Mouse (Mus musculus) neural tube, embryonic 12.5 days (tissue): ENCODE measurements around the gene Gm42688. TPM values are rescaled to one million over a fixed set of nuclear protein-coding genes. Genes with fewer than 3 reads are reported as not detected.

Experiments
- ATAC-seq: fragments of 200-750 bp; cut with Nextera tagmentation; 2 replicates; pipeline ENCODE4 v1.8.0; 2017; ENCODE audit warnings: low read depth, mild to moderate bottlenecking, moderate TSS enrichment, moderate library complexity; ENCODE audit not compliant: low FRiP score
- H3K27ac ChIP-seq: fragments of 300-500 bp; sonication (generic); 2 replicates; pipeline ENCODE4 v1.5.1; 2016
- H3K27me3 ChIP-seq: fragments of 300-500 bp; sonication (generic); replicated peaks from 2 replicates; pipeline ENCODE4 v1.6.1; 2016; ENCODE audit warnings: mild to moderate bottlenecking
- H3K36me3 ChIP-seq: fragments of 300-500 bp; sonication (generic); 2 replicates; pipeline ENCODE4 v1.6.1; 2016; ENCODE audit warnings: mild to moderate bottlenecking
- H3K4me1 ChIP-seq: fragments of 300-500 bp; sonication (generic); 2 replicates; pipeline ENCODE4 v1.6.1; 2016
- H3K4me2 ChIP-seq: fragments of 300-500 bp; sonication (generic); replicated peaks from 2 replicates; pipeline ENCODE4 v1.6.1; 2016; ENCODE audit warnings: mild to moderate bottlenecking
- H3K4me3 ChIP-seq: fragments of 300-500 bp; sonication (generic); 2 replicates; pipeline ENCODE4 v1.5.1; 2016
- H3K9ac ChIP-seq: fragments of 300-500 bp; sonication (generic); 2 replicates; pipeline ENCODE4 v1.6.1; 2016; ENCODE audit warnings: mild to moderate bottlenecking
- H3K9me3 ChIP-seq: fragments of 300-500 bp; sonication (generic); 2 replicates; pipeline ENCODE4 v1.6.1; 2016; ENCODE audit warnings: mild to moderate bottlenecking
- WGBS: fragments of 180-500 bp; shearing (Covaris S2); methylation state at CpG from one replicate; pipeline ENCODE4 v1.1.7; 2016; 5-methylcytosine and 5-hydroxymethylcytosine counted together
- polyA plus RNA-seq: library from polyadenylated mRNA; unstranded; fragments of >200 nt; fragmentation: Nextera tagmentation; extraction: Ambion mirVana; gene quantifications from 2 replicates; pipeline ENCODE4 v1.2.1, GENCODE M21; 2016

Gm42688 gene
- polyA plus RNA-seq, 1 experiment from 2014 or later: 4.8 TPM

GRCm38 (mm10) chr6:83087205-83087925 lies 14.1 kb upstream of the Gm42688 start:
- no peak overlapping the region for H3K9ac ChIP-seq

DNA sequence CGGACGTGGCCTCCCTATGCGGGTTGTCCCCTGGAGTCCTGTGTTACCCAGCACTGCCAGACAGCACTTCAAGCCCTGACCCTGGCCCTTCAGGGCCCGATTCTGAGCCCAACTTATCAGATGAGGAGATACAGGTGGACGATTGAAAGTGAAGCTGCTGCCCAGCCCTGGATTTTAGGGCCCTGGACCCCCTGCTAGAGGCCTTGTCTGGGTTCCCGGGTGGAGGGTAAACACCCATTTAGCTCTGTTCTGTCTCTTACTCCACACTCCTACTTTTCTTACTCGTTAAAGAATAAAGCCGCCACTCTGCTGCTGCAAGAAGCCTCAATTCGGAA lies 13.5 kb upstream of the Gm42688 start:
- WGBS: 6% methylated on average over 9 of the region's 9 CpGs
- Histone ChIP-seq H3K9ac (no peak overlapping the region), H3K4me2 (peak overlapping the region; percentile 45), H3K27me3 (peaks cover 75% of the 10 kb centered on the region), H3K9me3 (no peaks in the 10 kb centered on the region), H3K4me1 (peaks cover 16% of the 10 kb centered on the region), H3K36me3 (no peaks in the 10 kb centered on the region), H3K27ac (no peak overlapping the region), H3K4me3 (0 out of 2 replicates have a peak overlapping the region, but pooled peaks have one; percentile 16)
- ATAC-seq: no peak

More at GRCm38 (mm10) chr6:83087205-83087925, 14.1 kb upstream of the Gm42688 start:
- Histone ChIP-seq H3K9me3 (no peaks in the 10 kb centered on the region), H3K27ac (no peak overlapping the region), H3K27me3 (peaks cover 80% of the 10 kb centered on the region), H3K4me2 (peak overlapping the region; percentile 45), H3K4me3 (peak overlapping the region; percentile 16), H3K36me3 (no peaks in the 10 kb centered on the region; the same call in 1 of the 2 replicates), H3K4me1 (peaks cover 16% of the 10 kb centered on the region)
- ATAC-seq: no peak
- WGBS: 2% methylated on average over 47 of the region's 47 CpGs

GRCm38 (mm10) chr6:83092416-83093127 lies 8.8 kb upstream of the Gm42688 start:
- Histone ChIP-seq H3K9me3 (no peaks in the 10 kb centered on the region), H3K27me3 (peaks cover 29% of the 10 kb centered on the region), H3K4me2 (no peak overlapping the region), H3K36me3 (no peaks in the 10 kb centered on the region), H3K27ac (no peak overlapping the region), H3K4me1 (peaks cover 2% of the 10 kb centered on the region), H3K9ac (no peak overlapping the region), H3K4me3 (no peak overlapping the region)
- WGBS: 39% methylated on average over 6 of the region's 6 CpGs
- ATAC-seq: no peak

DNA sequence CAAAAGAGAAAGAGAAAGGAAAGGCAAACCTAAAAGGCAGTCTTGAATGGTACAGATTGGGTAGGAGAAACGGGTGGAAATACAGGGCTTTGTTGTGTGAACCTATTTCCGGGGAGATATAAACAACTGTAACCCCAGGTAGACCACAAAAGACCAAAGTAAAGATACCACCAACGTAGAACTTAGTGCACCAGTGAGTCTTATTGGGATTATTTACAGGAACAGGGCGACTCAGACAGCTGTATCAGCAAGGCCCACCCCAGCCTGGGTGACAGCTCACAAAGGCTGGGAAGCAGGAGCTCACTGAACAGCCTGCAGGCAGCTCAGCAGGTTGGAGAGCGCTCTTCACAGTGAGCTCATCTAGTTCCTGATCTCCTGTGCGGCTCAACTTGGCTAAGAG lies 5.4 kb upstream of the Gm42688 start:
- Histone ChIP-seq H3K4me2 (no peak overlapping the region), H3K27me3 (peaks cover 2% of the 10 kb centered on the region; the same call in 1 of the 2 replicates), H3K27ac (no peak overlapping the region), H3K36me3 (no peaks in the 10 kb centered on the region), H3K9me3 (no peaks in the 10 kb centered on the region), H3K9ac (no peak overlapping the region), H3K4me1 (no peaks in the 10 kb centered on the region), H3K4me3 (no peak overlapping the region)
- no peak for ATAC-seq
- 54% methylated on average over 6 of the region's 6 CpGs for WGBS

DNA sequence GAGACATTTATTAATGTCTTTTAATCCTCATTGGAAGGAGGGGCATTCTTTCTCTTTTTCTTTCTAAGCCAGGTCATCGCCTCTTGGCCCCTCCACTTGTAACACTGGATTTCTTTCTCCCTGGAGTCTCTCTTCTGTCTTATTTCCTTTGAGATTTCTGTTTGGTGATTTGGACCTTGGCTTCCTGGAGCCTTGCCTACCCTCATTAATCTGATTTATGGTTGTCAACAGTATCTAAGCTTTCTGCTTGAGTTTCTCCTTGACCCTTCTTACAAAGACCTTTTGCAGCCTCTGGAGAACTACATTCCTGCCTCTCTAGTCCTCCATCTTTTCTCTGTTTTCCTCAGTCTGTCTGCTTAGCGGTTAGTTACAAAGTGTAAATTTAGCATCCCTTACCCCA lies 3.0 kb upstream of the Gm42688 start:
- ATAC-seq: no peak
- Histone ChIP-seq H3K27me3 (peaks cover 3% of the 10 kb centered on the region; the same call in 1 of the 2 replicates), H3K9ac (no peak overlapping the region), H3K4me1 (peaks cover 16% of the 10 kb centered on the region), H3K4me3 (no peak overlapping the region), H3K27ac (no peak overlapping the region), H3K36me3 (no peaks in the 10 kb centered on the region), H3K4me2 (no peak overlapping the region), H3K9me3 (no peaks in the 10 kb centered on the region)
- 69% methylated on average over 2 of the region's 2 CpGs for WGBS

- Histone ChIP-seq H3K4me3 (peak overlapping the region; percentile 76), H3K4me1 (peaks cover 18% of the 10 kb centered on the region), H3K9me3 (no peaks in the 10 kb centered on the region), H3K27me3 (peaks cover 3% of the 10 kb centered on the region; the same call in 1 of the 2 replicates), H3K36me3 (peaks cover 3% of the 10 kb centered on the region; the same call in 1 of the 2 replicates), H3K9ac (peak overlapping the region; percentile 85), H3K27ac (peak overlapping the region; percentile 65; the same call in 1 of the 2 replicates), H3K4me2 (peak overlapping the region; percentile 99)
- ATAC-seq: peak; percentile 79
- under 1% methylated on average over 74 of the region's 74 CpGs for WGBS
These were observed 505 bp downstream of the Gm42688 start for GRCm38 (mm10) chr6:83101688-83102556.

GRCm38 (mm10) chr6:83103130-83103650 lies 1.8 kb downstream of the Gm42688 start:
- Histone ChIP-seq H3K4me1 (peaks cover 24% of the 10 kb centered on the region), H3K4me2 (peak overlapping the region; percentile 99), H3K27ac (no peak overlapping the region), H3K4me3 (no peak overlapping the region), H3K9me3 (no peaks in the 10 kb centered on the region), H3K9ac (peak overlapping the region; percentile 85), H3K27me3 (peaks cover 3% of the 10 kb centered on the region; the same call in 1 of the 2 replicates), H3K36me3 (peaks cover 7% of the 10 kb centered on the region; the same call in 1 of the 2 replicates)
- 60% methylated on average over 10 of the region's 11 CpGs for WGBS
- ATAC-seq: no peak

DNA sequence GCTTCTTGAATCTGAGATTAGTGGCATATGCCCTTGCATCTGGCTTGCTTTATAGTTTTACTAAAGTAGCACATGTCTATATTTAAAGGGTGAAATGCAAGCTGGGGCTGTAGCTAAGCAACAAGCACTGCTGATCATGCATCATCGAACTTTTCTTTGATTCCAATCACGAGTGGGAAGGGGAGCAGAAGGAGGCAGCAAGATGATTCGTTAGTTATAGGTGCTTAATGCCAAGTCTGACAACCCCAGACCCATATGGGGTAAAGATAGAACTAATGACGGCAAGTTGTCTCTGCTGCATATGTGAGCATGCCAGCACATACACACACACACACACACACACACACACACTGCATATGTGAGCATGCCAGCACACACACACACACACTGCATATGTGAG lies 2.7 kb downstream of the Gm42688 start:
- Histone ChIP-seq H3K4me2 (no peak overlapping the region), H3K27ac (no peak overlapping the region), H3K27me3 (peaks cover 3% of the 10 kb centered on the region; the same call in 1 of the 2 replicates), H3K4me3 (no peak overlapping the region), H3K9ac (no peak overlapping the region), H3K9me3 (no peaks in the 10 kb centered on the region), H3K4me1 (peaks cover 29% of the 10 kb centered on the region), H3K36me3 (peaks cover 7% of the 10 kb centered on the region; the same call in 1 of the 2 replicates)
- WGBS: 83% methylated on average over 4 of the region's 4 CpGs
- ATAC-seq: no peak

- Histone ChIP-seq H3K9me3 (no peaks in the 10 kb centered on the region), H3K9ac (peak overlapping the region; percentile 90; the same call in 1 of the 2 replicates), H3K4me1 (peaks cover 30% of the 10 kb centered on the region), H3K27me3 (peaks cover 3% of the 10 kb centered on the region; the same call in 1 of the 2 replicates), H3K4me3 (peak overlapping the region; percentile 85; the same call in 1 of the 2 replicates), H3K36me3 (peaks cover 7% of the 10 kb centered on the region; the same call in 1 of the 2 replicates), H3K27ac (no peak overlapping the region), H3K4me2 (peak overlapping the region; percentile 87)
- 36% methylated on average over 13 of the region's 13 CpGs for WGBS
- ATAC-seq: 0 out of 2 replicates have a peak, but pooled peaks have one; percentile 18
These were observed 6.4 kb downstream of the Gm42688 start for GRCm38 (mm10) chr6:83107566-83108400.

GRCm38 (mm10) chr6:83108762-83109668 lies 7.6 kb downstream of the Gm42688 start, which contains the start of gene Mrpl53:
Gene Mrpl53, plus strand, starts transcription at chr6:83109040.
- H3K9ac ChIP-seq: peak within 1 kb of the TSS; percentile 90
- H3K27ac ChIP-seq: peak within 1 kb of the TSS; percentile 42; the same call in 1 of the 2 replicates
- H3K27me3 ChIP-seq: no peaks in the 10 kb centered on the region
- under 1% methylated on average over 76 of the region's 76 CpGs for WGBS
- H3K36me3 ChIP-seq: peaks cover 7% of the 10 kb centered on the region; the same call in 1 of the 2 replicates
- peak within 1 kb of the TSS; percentile 85 for H3K4me3 ChIP-seq
- peak within 1 kb of the TSS; percentile 87 for H3K4me2 ChIP-seq
- H3K4me1 ChIP-seq: peaks cover 22% of the 10 kb centered on the region
- peak; percentile 93 for ATAC-seq
- no peaks in the 10 kb centered on the region for H3K9me3 ChIP-seq
